Mouse (Mus musculus): ENCODE data around the gene Mrpl49. TPM values are rescaled to one million over a fixed set of nuclear protein-coding genes. Genes with fewer than 3 reads are reported as not detected.

Gene Mrpl49
- polyA plus RNA-seq, 1 experiment from 2014 or later, result 82.5 TPM

GRCm38 (mm10) chr19:6062418-6062817 is 4.8 kb upstream of the Mrpl49 start:
- Histone ChIP-seq H3K4me1 (peaks cover 49% of the 10 kb centered on the region), H3K4me3 (peak overlapping the region; percentile 94), H3K27me3 (replicated peaks; ENCODE audit: low read depth, poor library complexity, severe bottlenecking) (no peaks in the 10 kb centered on the region), H3K36me3 (replicated peaks) (peaks cover 38% of the 10 kb centered on the region), H3K9me3 (no peaks in the 10 kb centered on the region), H3K27ac (replicated peaks) (peak overlapping the region; percentile 94)
- peak; percentile 8 for DNase-seq (ENCODE audit: low spot score)
- 75% methylated on average over 5 of the region's 5 CpGs for WGBS

GRCm38 (mm10) chr19:6061641-6062302 is 4.2 kb upstream of the Mrpl49 start:
- H3K36me3 ChIP-seq (replicated peaks), result peaks cover 38% of the 10 kb centered on the region
- H3K9me3 ChIP-seq, result no peaks in the 10 kb centered on the region
- WGBS, result 3% methylated on average over 44 of the region's 44 CpGs
- H3K4me1 ChIP-seq, result peaks cover 45% of the 10 kb centered on the region
- H3K27me3 ChIP-seq (replicated peaks; ENCODE audit: low read depth, poor library complexity, severe bottlenecking), result no peaks in the 10 kb centered on the region
- H3K4me3 ChIP-seq, result peak overlapping the region; percentile 94
- peak; percentile 56 for DNase-seq (ENCODE audit: low spot score)
- peak overlapping the region; percentile 94 for H3K27ac ChIP-seq (replicated peaks)

- under 1% methylated on average over 58 of the region's 58 CpGs for WGBS
- peak; percentile 93 for DNase-seq (ENCODE audit: low spot score)
- H3K4me1 ChIP-seq, result peaks cover 45% of the 10 kb centered on the region
These were observed 3.5 kb upstream of the Mrpl49 start, which contains the start of gene Znhit2 for GRCm38 (mm10) chr19:6061021-6061533. TSS of gene Znhit2 (plus strand) at chr19:6061192.

GRCm38 (mm10) chr19:6058966-6059365 is 1.4 kb upstream of the Mrpl49 start:
- peak overlapping the region; percentile 70 for H3K4me3 ChIP-seq
- H3K9me3 ChIP-seq, result no peaks in the 10 kb centered on the region
- no peaks in the 10 kb centered on the region for H3K27me3 ChIP-seq (replicated peaks; ENCODE audit: low read depth, poor library complexity, severe bottlenecking)
- no peak overlapping the region for H3K27ac ChIP-seq (replicated peaks)
- peaks cover 45% of the 10 kb centered on the region for H3K4me1 ChIP-seq
- peaks cover 61% of the 10 kb centered on the region for H3K36me3 ChIP-seq (replicated peaks)
- WGBS, result 86% methylated on average over 5 of the region's 5 CpGs
- no peak for DNase-seq (ENCODE audit: low spot score)

More at GRCm38 (mm10) chr19:6061021-6061533, 3.5 kb upstream of the Mrpl49 start, which contains the start of gene Znhit2:
- Histone ChIP-seq H3K36me3 (replicated peaks) (peaks cover 41% of the 10 kb centered on the region), H3K27ac (replicated peaks) (peak within 1 kb of the TSS; percentile 94), H3K27me3 (replicated peaks; ENCODE audit: low read depth, poor library complexity, severe bottlenecking) (no peaks in the 10 kb centered on the region), H3K4me3 (peak within 1 kb of the TSS; percentile 94), H3K9me3 (no peaks in the 10 kb centered on the region)

- no peaks in the 10 kb centered on the region for H3K27me3 ChIP-seq (replicated peaks; ENCODE audit: low read depth, poor library complexity, severe bottlenecking)
- peak overlapping the region; percentile 90 for H3K27ac ChIP-seq (replicated peaks)
- H3K4me1 ChIP-seq, result peaks cover 45% of the 10 kb centered on the region
- H3K36me3 ChIP-seq (replicated peaks), result peaks cover 61% of the 10 kb centered on the region
- H3K9me3 ChIP-seq, result no peaks in the 10 kb centered on the region
- H3K4me3 ChIP-seq, result peak overlapping the region; percentile 70
- 36% methylated on average over 5 of the region's 5 CpGs for WGBS
- DNase-seq (ENCODE audit: low spot score), result no peak
These were observed 928 bp upstream of the Mrpl49 start for GRCm38 (mm10) chr19:6058513-6058912.

GRCm38 (mm10) chr19:6056696-6057095 is 889 bp downstream of the Mrpl49 start:
- WGBS, result 70% methylated on average over 4 of the region's 4 CpGs
- DNase-seq (ENCODE audit: low spot score), result no peak
- Histone ChIP-seq H3K27ac (replicated peaks) (no peak overlapping the region), H3K36me3 (replicated peaks) (peaks cover 65% of the 10 kb centered on the region), H3K4me3 (peak overlapping the region; percentile 70), H3K9me3 (no peaks in the 10 kb centered on the region), H3K27me3 (replicated peaks; ENCODE audit: low read depth, poor library complexity, severe bottlenecking) (no peaks in the 10 kb centered on the region), H3K4me1 (peaks cover 29% of the 10 kb centered on the region)

- Histone ChIP-seq H3K4me1 (peaks cover 20% of the 10 kb centered on the region), H3K27ac (replicated peaks) (no peak overlapping the region), H3K4me3 (no peak overlapping the region), H3K27me3 (replicated peaks; ENCODE audit: low read depth, poor library complexity, severe bottlenecking) (no peaks in the 10 kb centered on the region), H3K36me3 (replicated peaks) (peaks cover 79% of the 10 kb centered on the region), H3K9me3 (no peaks in the 10 kb centered on the region)
- 86% methylated on average over 5 of the region's 5 CpGs for WGBS
- no peak for DNase-seq (ENCODE audit: low spot score)
These were observed 3.3 kb downstream of the Mrpl49 start for GRCm38 (mm10) chr19:6054296-6054695.

- 91% methylated on average over 7 of the region's 7 CpGs for WGBS
- H3K4me3 ChIP-seq, result no peak overlapping the region
- no peak overlapping the region for H3K27ac ChIP-seq (replicated peaks)
- no peaks in the 10 kb centered on the region for H3K9me3 ChIP-seq
- peaks cover 85% of the 10 kb centered on the region for H3K36me3 ChIP-seq (replicated peaks)
- no peaks in the 10 kb centered on the region for H3K27me3 ChIP-seq (replicated peaks; ENCODE audit: low read depth, poor library complexity, severe bottlenecking)
- H3K4me1 ChIP-seq, result peaks cover 24% of the 10 kb centered on the region
- DNase-seq (ENCODE audit: low spot score), result no peak
These were observed 5.1 kb downstream of the Mrpl49 start for GRCm38 (mm10) chr19:6052516-6052915.

GRCm38 (mm10) chr19:6048681-6049410 is 8.7 kb downstream of the Mrpl49 start:
- H3K27ac ChIP-seq (replicated peaks), result no peak overlapping the region
- H3K9me3 ChIP-seq, result no peaks in the 10 kb centered on the region
- peaks cover 60% of the 10 kb centered on the region for H3K36me3 ChIP-seq (replicated peaks)
- no peak for DNase-seq (ENCODE audit: low spot score)
- H3K4me1 ChIP-seq, result peaks cover 26% of the 10 kb centered on the region
- H3K27me3 ChIP-seq (replicated peaks; ENCODE audit: low read depth, poor library complexity, severe bottlenecking), result no peaks in the 10 kb centered on the region
- 87% methylated on average over 11 of the region's 11 CpGs for WGBS
- peak overlapping the region; percentile 82; the same call in 1 of the 2 replicates for H3K4me3 ChIP-seq

- Histone ChIP-seq H3K36me3 (replicated peaks) (peaks cover 50% of the 10 kb centered on the region), H3K4me1 (peaks cover 26% of the 10 kb centered on the region), H3K27ac (replicated peaks) (no peak overlapping the region; the same call in 1 of the 2 replicates), H3K9me3 (no peaks in the 10 kb centered on the region), H3K27me3 (replicated peaks; ENCODE audit: low read depth, poor library complexity, severe bottlenecking) (no peaks in the 10 kb centered on the region), H3K4me3 (peak overlapping the region; percentile 82)
- 90% methylated on average over 8 of the region's 8 CpGs for WGBS
- DNase-seq (ENCODE audit: low spot score), result no peak
These were observed 9.8 kb downstream of the Mrpl49 start for GRCm38 (mm10) chr19:6047899-6048166.

GRCm38 (mm10) chr19:6047154-6047898 is 10.3 kb downstream of the Mrpl49 start:
- DNase-seq (ENCODE audit: low spot score), result no peak
- Histone ChIP-seq H3K4me1 (peaks cover 26% of the 10 kb centered on the region), H3K36me3 (replicated peaks) (peaks cover 45% of the 10 kb centered on the region), H3K27me3 (replicated peaks; ENCODE audit: low read depth, poor library complexity, severe bottlenecking) (no peaks in the 10 kb centered on the region), H3K9me3 (no peaks in the 10 kb centered on the region), H3K27ac (replicated peaks) (peak overlapping the region; percentile 99), H3K4me3 (peak overlapping the region; percentile 82)
- WGBS, result 2% methylated on average over 44 of the region's 44 CpGs
